Mouse (Mus musculus) lung, postnatal 36 days (tissue): ENCODE results near the gene Gm26602.
"Not testable (repeated sequence)": the region's sequence is repeated elsewhere in the genome, so short reads cannot be mapped to it uniquely, and the experiment has no call there.

Source experiments
- DNase-seq: peaks from one replicate; pipeline ENCODE4 v3.0.0; 2022; ENCODE audit warnings: mixed read lengths

The Gm26602 gene

DNA sequence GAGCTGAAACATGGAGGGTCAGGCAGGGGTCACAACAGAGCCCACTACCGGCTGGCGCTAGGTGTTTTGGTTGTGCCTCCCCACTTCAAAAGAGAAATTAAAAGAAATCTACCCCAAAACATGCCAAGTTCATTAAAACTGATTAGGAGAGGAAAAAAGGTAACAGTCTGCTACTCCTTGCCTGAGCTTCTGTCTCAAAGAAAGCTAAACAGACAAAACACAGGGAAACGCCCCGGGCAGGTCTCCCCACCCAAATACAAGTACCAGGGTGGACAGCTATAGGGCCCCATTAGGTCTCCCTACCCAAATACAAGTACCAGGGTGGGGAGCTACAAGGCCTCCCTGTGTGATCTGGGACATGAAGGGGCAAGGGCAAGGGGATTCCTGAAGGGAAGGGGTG, at the start of gene Gm26602:
Gm26602 (plus strand) TSS at position 301 of the 400 bp plus-strand sequence.
- no peak for DNase-seq

DNA sequence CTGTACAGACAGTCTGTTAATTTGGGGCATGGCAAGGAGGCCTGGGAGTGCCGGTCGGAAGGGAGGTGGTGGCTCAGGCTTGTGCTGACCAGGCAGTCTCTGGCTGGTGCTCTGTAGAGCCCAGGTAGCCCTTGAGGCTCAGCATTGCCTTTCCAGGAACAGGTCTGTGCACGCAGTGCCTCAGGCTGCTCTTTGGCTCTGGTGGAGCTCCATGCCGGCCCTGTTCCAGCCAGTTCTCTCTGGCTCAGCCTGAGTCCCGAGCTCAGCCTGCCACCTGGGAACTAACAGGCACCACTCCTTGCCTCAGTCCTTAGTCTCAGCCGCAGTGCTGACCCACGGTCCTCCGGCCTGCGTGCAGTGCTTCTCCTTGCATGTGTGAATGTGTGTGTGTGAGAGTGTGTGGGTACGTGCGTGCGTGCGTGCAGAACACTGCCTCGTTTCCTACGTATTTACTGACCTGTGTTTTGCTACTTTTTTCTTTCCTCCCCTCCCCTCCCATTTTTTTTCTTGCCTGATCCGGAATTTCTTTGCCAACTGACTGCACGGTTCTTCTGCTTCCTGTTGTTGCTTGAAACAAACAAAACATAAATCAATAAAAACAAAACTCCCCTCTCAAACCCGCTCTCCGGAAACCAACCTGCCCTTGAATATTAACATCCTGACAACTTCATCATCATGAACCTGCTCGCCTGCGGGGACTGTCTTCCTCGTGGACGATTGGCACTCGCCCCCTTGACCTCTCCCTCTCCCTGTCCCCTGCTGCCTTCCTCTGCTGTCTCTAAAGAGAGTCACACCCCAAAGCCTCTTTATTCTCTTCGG, 49.2 kb upstream of the Gm26602 start:
- DNase-seq: no peak

GRCm38 (mm10) chr10:79862049-79862788, 48.4 kb upstream of the Gm26602 start:
- DNase-seq: no peak

DNA sequence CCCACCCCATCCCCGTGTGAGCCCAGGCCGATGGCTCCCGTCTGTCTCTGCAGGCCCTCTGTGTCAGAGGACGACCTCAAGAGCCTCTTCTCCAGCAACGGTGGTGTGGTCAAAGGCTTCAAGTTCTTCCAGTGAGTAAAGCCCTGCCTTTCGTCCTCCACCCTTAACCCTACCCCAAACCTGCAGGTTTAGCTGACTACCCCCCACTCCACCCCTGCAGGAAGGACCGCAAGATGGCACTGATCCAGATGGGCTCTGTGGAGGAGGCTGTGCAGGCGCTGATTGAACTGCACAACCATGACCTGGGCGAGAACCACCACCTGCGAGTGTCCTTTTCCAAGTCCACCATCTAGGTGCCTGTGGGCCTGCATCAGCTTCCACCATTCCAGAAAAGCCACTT, 47.7 kb upstream of the Gm26602 start:
- no peak for DNase-seq

GRCm38 (mm10) chr10:79864351-79865188, 46.1 kb upstream of the Gm26602 start:
- DNase-seq: no peak

GRCm38 (mm10) chr10:79865189-79865601, 45.5 kb upstream of the Gm26602 start:
- no peak for DNase-seq

DNA sequence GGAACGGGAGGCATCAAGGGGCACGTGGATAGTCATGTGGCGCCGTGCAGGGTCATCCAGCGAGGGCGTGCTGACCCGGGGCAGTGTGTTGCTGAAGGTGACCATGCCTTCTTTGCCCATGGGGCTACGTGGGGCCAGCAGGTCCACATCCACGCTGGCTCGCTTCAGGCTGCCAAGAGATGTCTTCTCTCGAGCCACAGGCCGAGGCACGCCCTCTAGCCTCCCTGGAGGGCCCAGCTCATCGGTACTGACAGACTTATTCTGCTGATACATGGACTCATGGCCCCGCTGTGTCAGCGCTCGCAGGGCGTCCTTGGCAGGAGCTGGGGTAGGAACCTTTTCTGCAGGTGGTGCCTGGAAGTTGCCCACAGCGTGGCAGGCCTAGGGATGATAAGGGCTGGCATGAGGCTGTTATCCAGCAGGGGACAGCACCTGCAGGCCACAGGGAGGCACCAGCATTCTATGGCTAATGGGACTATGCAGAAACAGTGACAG, 44.8 kb upstream of the Gm26602 start:
- no peak for DNase-seq

GRCm38 (mm10) chr10:79866601-79867000, 44.1 kb upstream of the Gm26602 start:
- no peak for DNase-seq

DNA sequence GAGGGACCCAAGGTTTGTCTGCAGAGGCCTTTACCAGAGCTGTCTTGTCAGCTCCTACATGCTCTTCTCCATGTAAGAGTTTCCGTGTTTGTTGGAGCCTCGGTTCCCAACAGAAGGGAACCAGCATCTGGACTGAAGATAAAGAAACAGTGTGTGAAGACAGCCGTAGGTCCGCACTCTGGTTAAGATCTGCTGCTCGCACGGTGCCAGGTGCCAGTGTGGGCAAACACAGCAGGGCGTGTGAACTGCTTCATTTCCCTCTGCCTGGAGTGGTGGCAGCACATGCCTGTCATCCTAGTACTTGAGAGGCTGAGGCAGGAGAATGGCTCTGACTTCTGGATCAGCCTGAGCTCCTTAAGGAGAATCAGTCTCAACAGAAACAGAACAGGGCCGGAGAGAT, 38.8 kb upstream of the Gm26602 start:
- DNase-seq: no peak

GRCm38 (mm10) chr10:79872862-79873261, 37.8 kb upstream of the Gm26602 start:
- DNase-seq: no peak

GRCm38 (mm10) chr10:79873313-79873712, 37.3 kb upstream of the Gm26602 start:
- no peak for DNase-seq

- no peak for DNase-seq
Measured at GRCm38 (mm10) chr10:79873715-79874289, 36.9 kb upstream of the Gm26602 start.

DNA sequence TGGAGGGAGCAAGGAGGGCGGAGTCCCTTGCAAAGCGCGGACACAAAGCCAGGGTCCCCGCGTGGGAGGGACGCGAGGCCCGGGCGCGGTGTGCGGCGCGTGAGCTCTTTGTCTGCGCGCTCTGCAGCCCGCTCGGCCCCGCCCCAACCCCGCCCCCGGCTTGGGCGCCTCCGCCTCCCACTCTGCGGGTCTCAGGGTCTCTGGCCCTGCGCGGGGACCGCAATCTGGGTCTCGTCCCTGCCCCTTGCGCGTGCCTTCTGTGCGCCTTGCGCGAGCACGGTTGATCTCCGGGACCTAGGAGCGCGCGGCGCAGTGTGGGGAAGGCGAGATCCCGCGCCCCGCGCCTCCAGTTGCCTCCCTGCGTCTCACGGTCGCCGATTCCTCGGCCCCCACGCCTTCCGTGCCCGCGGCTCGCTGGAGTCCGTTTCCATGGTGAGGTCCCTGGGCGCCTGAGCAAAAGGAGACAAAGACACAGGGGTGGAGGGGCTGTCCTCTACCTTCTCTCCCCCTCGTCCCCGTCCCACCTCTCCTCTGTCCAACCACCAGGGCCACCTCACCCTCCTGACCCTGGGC, 36.3 kb upstream of the Gm26602 start, which contains the start of the genes Prtn3 and Plppr3:
Prtn3 (plus strand) TSS at position 187 of the 573 bp plus-strand sequence.
Plppr3 (minus strand) TSS at position 345 of the 573 bp plus-strand sequence.
- no peak for DNase-seq

- DNase-seq: no peak
Measured at GRCm38 (mm10) chr10:79877174-79877573, 33.5 kb upstream of the Gm26602 start.

DNA sequence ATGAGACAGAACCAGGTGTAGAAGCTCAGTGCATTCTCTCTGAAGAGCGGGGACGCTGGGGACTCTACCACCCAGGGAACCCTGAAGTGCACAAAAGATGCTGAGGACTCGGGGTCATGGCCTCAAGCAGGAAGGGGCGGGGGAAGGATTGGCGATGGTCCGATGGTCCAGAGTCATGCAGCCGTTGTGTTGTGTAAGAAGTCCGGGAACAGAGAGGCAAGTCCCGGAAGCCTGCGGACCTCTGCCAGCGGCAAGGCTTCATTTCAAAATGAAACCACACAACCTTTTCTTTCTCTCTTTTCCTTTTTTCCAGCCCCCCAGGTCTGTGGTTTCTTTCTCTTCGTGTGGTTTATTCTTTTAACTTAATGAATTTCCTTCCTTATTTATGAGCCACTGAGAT, 32.9 kb upstream of the Gm26602 start:
- DNase-seq: peak; percentile 81

GRCm38 (mm10) chr10:79879527-79879926, 31.1 kb upstream of the Gm26602 start:
- DNase-seq: no peak

DNA sequence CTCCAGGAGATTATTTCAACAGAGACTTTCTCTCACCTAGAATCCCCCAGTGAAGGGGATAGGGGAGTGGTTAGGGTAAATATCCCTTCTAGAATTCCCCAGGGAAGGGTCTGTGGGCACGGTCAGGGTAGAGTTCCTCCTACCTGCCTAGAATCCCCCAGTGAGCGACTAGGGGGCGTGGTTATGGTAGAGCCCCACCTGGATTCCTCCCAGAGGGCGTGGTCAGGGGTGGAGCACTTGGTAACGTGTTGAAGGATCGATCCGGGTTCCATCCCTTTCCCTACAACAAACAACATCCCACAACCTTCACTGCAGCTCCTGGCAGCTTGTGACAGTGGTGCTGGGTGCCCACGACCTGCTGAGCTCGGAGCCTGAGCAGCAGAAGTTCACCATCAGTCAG, 29.9 kb upstream of the Gm26602 start:
- DNase-seq: peak; percentile 31

DNA sequence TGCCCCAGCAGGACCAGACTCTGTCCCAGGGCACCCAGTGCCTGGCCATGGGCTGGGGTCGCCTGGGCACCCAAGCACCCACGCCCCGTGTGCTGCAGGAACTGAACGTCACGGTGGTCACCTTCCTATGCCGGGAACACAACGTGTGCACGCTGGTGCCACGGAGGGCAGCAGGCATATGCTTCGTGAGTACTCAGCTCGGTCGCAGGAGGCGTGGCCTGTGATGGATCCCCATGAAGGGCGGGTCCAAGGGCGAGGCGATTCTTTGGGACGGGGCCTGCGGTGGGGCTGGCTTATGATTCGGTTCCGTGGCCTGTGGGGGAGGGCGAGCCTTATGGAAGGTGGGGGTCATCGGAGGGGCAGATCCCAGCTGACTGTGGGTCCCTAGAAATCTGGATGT, 28.7 kb upstream of the Gm26602 start:
- peak; percentile 34 for DNase-seq

DNA sequence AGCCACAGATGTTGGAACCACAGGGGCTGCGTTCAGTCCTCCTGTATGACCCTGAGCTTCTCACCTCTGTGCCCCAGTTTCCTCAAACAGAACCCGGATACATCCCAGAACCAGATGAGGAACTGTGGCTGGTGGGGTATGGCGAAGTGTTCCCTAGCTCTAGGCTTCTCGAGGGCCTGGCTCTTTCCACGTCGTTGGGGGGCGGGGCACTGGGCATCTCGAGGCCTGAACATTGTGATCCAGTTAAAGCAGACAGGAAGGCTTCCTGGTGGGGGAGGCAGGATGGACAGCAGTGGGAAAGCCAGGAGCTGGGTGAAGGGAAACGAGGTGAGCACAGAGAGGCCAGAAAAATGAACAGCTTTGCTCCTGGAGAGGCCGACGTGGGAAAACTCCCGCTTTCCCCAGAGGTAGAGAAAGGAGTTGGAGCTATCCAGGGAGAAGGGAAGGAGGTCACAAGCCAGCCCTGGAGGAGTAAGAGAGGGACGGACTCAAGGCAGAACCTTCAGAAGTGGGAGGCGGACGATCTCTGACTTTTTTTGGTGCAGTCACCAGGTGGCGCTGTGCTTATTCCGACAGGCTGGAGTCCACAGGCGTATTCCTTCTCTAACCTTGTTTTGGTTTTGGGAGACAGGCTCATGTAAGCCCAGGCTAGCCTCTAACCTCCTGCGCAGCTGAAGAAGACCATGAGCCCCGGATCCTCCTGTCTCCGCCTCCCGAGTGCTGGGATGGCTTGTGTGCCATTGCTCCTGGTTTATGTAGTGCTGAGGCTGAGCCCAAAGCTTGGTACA, 27.2 kb upstream of the Gm26602 start:
- peak; percentile 93 for DNase-seq

DNA sequence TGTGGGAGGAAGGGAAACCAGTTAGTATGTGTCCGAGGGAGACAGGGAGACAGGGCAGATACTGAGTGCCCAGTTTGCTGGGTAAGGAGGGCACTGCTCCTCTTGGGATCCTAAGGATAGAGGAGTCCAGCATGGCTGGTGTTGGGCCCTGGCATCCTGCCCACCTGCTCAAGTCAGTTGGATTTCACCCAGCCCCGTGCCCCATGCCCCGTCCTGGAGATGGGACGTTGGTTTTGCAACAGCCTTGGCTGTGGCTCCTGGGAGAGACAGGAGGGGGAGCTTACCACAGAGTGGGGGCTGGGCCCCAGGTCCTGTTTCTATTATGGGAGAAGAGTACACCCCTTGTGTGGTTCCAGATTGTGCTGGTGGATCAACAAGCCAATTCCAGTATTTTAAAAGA, 26.2 kb upstream of the Gm26602 start:
- DNase-seq: peak; percentile 75

DNA sequence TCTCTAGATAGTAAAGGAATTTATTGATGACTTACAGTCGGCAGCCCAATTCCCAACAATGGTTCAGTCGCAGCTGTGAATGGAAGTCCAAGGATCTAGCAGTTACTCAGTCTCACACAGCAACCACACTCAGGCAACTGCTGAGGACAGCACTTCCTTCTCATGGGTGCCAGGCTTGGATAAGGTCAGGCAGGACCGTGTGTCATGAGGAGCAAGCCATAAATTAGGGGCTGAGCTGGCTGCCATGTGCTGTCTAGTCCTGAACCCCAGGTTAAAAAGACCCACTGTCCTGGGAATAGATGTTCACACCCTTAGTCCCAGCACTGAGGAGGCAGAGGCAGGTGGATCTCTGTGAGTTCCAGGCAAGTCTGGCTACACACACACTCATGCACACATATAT, 25.7 kb upstream of the Gm26602 start:
- DNase-seq: not testable (repeated sequence)
